Mouse (Mus musculus): Measurements from ENCODE around the gene Tent5b. TPM values are rescaled to one million over a fixed set of nuclear protein-coding genes. Genes with fewer than 3 reads are reported as not detected.

Gene Tent5b
- polyA plus RNA-seq, 1 experiment: 1.8 TPM

DNA sequence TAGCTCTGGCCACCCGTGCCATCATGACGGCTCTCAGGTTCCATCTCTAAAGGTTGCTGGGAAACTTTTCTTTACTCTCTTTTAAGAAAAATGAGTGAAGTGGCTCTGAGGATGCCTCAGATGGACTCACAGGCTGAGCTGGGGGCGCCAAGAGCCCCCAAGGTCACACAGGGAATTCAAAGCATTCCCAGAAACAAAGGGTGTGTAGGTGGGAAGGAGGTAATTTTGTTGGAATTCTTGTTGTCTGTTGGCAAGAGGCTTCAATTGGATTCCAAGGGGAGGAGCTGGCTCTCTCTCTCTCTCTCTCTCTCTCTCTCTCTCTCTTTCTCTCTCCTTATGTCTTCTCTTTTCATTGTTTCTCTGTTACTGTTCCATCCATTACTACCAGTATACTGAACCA lies 37.7 kb upstream of the Tent5b start:
- H3K4me1 ChIP-seq (ENCODE audit: control insufficient read depth, insufficient read depth, insufficient read length, low read length): peaks cover 18% of the 10 kb centered on the region
- WGBS: 89% methylated on average over 3 of the region's 3 CpGs
- no peaks in the 10 kb centered on the region for H3K27me3 ChIP-seq (ENCODE audit: control insufficient read depth, insufficient read depth, low read length)
- no peak overlapping the region for H3K4me3 ChIP-seq (ENCODE audit: low read depth, low read length)
- H3K27ac ChIP-seq (ENCODE audit: insufficient read depth, low read depth, low read length): no peak overlapping the region
- H3K36me3 ChIP-seq (ENCODE audit: control insufficient read depth, insufficient read depth, low read length): no peaks in the 10 kb centered on the region
- no peak for TF ChIP-seq CTCF (IDR thresholded peaks at IDR 0.05; ENCODE audit: extremely low read depth, insufficient read length, insufficient replicate concordance, low read depth, low read length)
- TF ChIP-seq POLR2A (IDR thresholded peaks at IDR 0.05; ENCODE audit: low read depth, low read length): no peak

DNA sequence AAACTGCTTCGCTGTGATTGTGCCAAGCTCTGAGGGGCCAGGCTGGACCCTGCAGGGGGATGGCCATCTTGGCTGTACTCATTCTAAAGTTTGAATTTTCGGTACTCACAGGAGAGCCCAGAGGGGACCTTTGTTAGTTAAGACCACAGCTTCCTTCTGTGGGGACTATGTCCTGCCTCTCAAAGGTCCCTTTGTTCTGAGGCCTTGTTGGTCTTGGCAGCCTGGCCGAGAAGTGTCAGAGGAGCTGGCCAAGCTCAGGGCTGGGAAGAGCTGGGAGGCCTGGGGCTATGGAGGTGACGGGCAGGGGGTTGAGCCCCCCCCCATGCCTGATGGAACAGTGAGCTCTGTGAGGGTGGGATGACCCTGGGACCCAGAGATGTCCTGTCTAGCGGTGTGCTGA lies 36.8 kb upstream of the Tent5b start:
- Histone ChIP-seq H3K27me3 (ENCODE audit: control insufficient read depth, insufficient read depth, low read length) (no peaks in the 10 kb centered on the region), H3K36me3 (ENCODE audit: control insufficient read depth, insufficient read depth, low read length) (no peaks in the 10 kb centered on the region), H3K4me1 (ENCODE audit: control insufficient read depth, insufficient read depth, insufficient read length, low read length) (peaks cover 18% of the 10 kb centered on the region), H3K4me3 (ENCODE audit: low read depth, low read length) (no peak overlapping the region), H3K27ac (ENCODE audit: insufficient read depth, low read depth, low read length) (no peak overlapping the region)
- WGBS: 56% methylated on average over 5 of the region's 5 CpGs
- TF ChIP-seq POLR2A (IDR thresholded peaks at IDR 0.05; ENCODE audit: low read depth, low read length) (no peak), CTCF (IDR thresholded peaks at IDR 0.05; ENCODE audit: extremely low read depth, insufficient read length, insufficient replicate concordance, low read depth, low read length) (no peak)

DNA sequence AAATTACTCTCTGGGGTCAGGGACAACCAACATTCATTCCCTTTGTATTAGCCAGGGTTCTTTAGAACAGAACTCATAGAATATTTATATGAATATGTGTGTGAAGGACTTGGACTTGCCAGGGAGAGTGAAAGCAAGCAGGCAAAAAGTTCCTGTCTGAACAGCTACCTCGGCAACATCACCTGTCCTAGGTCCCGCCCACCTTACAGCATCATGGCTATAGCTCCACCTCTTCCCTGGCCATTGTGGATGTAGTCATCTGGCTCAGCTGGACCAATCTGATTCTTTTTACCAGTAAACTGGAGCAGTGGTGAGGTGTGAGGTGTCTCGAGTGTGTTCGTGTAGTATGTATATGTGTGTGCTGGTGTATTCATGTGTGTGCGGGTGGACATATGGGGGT lies 34.2 kb upstream of the Tent5b start:
- Histone ChIP-seq H3K4me1 (ENCODE audit: control insufficient read depth, insufficient read depth, insufficient read length, low read length) (peaks cover 17% of the 10 kb centered on the region; the same call in 1 of the 2 replicates), H3K27me3 (ENCODE audit: control insufficient read depth, insufficient read depth, low read length) (no peaks in the 10 kb centered on the region), H3K36me3 (ENCODE audit: control insufficient read depth, insufficient read depth, low read length) (no peaks in the 10 kb centered on the region), H3K27ac (ENCODE audit: insufficient read depth, low read depth, low read length) (no peak overlapping the region), H3K4me3 (ENCODE audit: low read depth, low read length) (no peak overlapping the region)
- TF ChIP-seq CTCF (IDR thresholded peaks at IDR 0.05; ENCODE audit: extremely low read depth, insufficient read length, insufficient replicate concordance, low read depth, low read length) (no peak), POLR2A (IDR thresholded peaks at IDR 0.05; ENCODE audit: low read depth, low read length) (no peak)
- WGBS: 82% methylated on average over 5 of the region's 5 CpGs

DNA sequence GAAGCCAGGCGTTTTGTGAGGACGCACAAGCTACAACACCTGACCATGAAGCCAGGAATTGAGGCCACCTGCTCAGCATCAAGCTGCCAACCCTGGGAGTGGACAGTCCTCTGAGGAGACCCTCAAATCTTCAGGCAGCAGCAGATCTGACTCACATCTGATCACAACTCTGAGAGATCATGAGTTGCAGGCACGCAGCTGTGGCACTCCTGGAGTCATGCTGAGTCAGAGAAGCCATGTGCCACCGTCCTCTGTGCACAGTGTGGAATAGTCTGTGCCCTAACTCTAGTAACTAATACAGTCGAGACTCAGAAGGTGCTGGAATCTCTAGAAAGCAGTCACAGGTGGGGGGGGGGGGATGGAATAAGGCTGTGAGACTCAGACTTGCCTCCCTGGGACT lies 32.6 kb upstream of the Tent5b start:
- WGBS: 70% methylated on average over 5 of the region's 5 CpGs
- TF ChIP-seq POLR2A (IDR thresholded peaks at IDR 0.05; ENCODE audit: low read depth, low read length) (no peak), CTCF (IDR thresholded peaks at IDR 0.05; ENCODE audit: extremely low read depth, insufficient read length, insufficient replicate concordance, low read depth, low read length) (no peak)
- no peaks in the 10 kb centered on the region for H3K27me3 ChIP-seq (ENCODE audit: control insufficient read depth, insufficient read depth, low read length)
- no peaks in the 10 kb centered on the region for H3K36me3 ChIP-seq (ENCODE audit: control insufficient read depth, insufficient read depth, low read length)
- no peak overlapping the region for H3K27ac ChIP-seq (ENCODE audit: insufficient read depth, low read depth, low read length)
- H3K4me1 ChIP-seq (ENCODE audit: control insufficient read depth, insufficient read depth, insufficient read length, low read length): peaks cover 12% of the 10 kb centered on the region; the same call in 1 of the 2 replicates
- no peak overlapping the region for H3K4me3 ChIP-seq (ENCODE audit: low read depth, low read length)

DNA sequence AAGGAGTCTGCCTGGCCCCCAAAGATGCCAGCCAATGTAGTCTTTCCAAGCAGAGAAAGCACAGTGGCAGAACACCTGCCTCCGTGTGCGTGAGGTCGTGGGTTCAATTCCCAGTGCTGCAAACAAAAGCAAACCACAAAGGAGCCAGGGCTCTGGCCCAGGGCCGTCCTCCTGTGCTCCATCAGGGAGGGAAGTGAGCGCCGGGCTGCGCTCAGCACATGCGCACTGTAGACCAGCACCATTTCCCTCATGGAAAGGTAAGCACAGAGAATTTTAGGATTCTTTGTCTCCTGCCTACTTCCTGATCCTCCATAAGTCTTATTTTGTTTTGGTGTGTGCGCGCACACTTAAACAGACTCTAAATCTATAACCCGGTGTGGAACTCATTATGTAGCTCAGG lies 32.0 kb upstream of the Tent5b start:
- Histone ChIP-seq H3K27ac (ENCODE audit: insufficient read depth, low read depth, low read length) (no peak overlapping the region), H3K4me3 (ENCODE audit: low read depth, low read length) (no peak overlapping the region), H3K27me3 (ENCODE audit: control insufficient read depth, insufficient read depth, low read length) (no peaks in the 10 kb centered on the region), H3K36me3 (ENCODE audit: control insufficient read depth, insufficient read depth, low read length) (no peaks in the 10 kb centered on the region), H3K4me1 (ENCODE audit: control insufficient read depth, insufficient read depth, insufficient read length, low read length) (peaks cover 12% of the 10 kb centered on the region; the same call in 1 of the 2 replicates)
- WGBS: 88% methylated on average over 11 of the region's 11 CpGs
- TF ChIP-seq POLR2A (IDR thresholded peaks at IDR 0.05; ENCODE audit: low read depth, low read length) (no peak), CTCF (IDR thresholded peaks at IDR 0.05; ENCODE audit: extremely low read depth, insufficient read length, insufficient replicate concordance, low read depth, low read length) (no peak)

DNA sequence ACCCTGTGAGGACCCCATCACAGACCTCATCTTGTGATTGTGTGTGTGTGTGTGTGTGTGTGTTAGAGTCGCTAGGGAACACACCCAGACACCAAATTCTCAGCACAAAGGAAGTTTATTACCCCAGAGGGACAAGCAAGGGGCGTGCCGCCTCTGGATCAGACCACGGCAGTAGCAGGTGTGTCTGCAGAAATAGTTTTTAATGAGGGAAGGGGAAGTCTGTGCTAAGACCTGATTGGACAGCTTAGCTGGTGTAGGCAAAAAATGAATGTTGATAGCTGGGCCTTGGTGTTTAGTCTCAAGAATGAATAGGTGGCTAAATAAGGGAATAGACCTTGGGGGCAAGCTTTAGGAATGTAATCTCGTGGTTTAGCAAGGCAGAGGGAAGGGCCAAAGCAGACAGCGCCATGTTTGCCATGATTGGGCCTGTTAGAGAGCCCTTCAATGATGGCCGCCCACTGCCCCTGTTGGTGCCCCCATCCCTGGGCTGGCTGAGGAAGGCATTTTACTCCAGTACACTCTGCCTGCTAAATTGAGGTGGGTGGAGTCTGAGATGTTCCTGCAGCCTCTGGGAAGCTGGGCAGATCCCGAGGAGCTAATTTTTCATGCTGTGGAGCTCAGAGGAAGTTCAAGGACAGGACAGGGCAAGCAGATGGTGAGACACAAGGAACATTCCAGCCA lies 31.1 kb upstream of the Tent5b start:
- TF ChIP-seq CTCF (IDR thresholded peaks at IDR 0.05; ENCODE audit: extremely low read depth, insufficient read length, insufficient replicate concordance, low read depth, low read length): no peak
- TF ChIP-seq POLR2A (IDR thresholded peaks at IDR 0.05; ENCODE audit: low read depth, low read length): no peak
- H3K4me1 ChIP-seq (ENCODE audit: control insufficient read depth, insufficient read depth, insufficient read length, low read length): peaks cover 9% of the 10 kb centered on the region; the same call in 1 of the 2 replicates
- H3K27me3 ChIP-seq (ENCODE audit: control insufficient read depth, insufficient read depth, low read length): no peaks in the 10 kb centered on the region
- WGBS: 34% methylated on average over 8 of the region's 8 CpGs
- no peak overlapping the region for H3K4me3 ChIP-seq (ENCODE audit: low read depth, low read length)
- H3K36me3 ChIP-seq (ENCODE audit: control insufficient read depth, insufficient read depth, low read length): no peaks in the 10 kb centered on the region
- H3K27ac ChIP-seq (ENCODE audit: insufficient read depth, low read depth, low read length): no peak overlapping the region

DNA sequence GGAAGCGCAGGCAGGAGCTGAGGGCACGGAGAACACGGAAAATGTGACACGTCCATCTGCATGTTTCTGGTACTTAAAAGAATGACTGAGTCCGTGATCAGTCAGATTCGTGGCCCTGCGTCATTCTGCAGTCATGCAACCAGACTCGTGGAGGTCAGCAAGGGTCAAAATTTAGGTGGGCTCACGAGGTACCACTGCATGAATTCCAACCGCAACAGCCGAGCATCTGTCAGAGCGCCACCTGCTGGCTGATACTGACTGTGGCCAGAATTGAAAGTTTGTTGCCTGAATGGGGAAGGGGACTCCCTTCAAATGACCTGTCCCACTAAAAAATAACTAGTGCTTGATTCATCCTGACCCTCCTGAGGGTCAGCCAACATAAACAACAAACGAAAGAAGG lies 30.2 kb upstream of the Tent5b start:
- 18% methylated on average over 13 of the region's 13 CpGs for WGBS
- H3K27ac ChIP-seq (ENCODE audit: insufficient read depth, low read depth, low read length): no peak overlapping the region
- TF ChIP-seq CTCF (IDR thresholded peaks at IDR 0.05; ENCODE audit: extremely low read depth, insufficient read length, insufficient replicate concordance, low read depth, low read length): peak; percentile 96; the same call in 1 of the 2 replicates
- no peak for TF ChIP-seq POLR2A (IDR thresholded peaks at IDR 0.05; ENCODE audit: low read depth, low read length)

More for the DNA sequence above, 30.2 kb upstream of the Tent5b start:
- H3K4me3 ChIP-seq (ENCODE audit: low read depth, low read length): peak overlapping the region; percentile 18; the same call in 1 of the 2 replicates
- no peaks in the 10 kb centered on the region for H3K27me3 ChIP-seq (ENCODE audit: control insufficient read depth, insufficient read depth, low read length)
- H3K4me1 ChIP-seq (ENCODE audit: control insufficient read depth, insufficient read depth, insufficient read length, low read length): peaks cover 9% of the 10 kb centered on the region; the same call in 1 of the 2 replicates
- no peaks in the 10 kb centered on the region for H3K36me3 ChIP-seq (ENCODE audit: control insufficient read depth, insufficient read depth, low read length)

All from small intestine, adult 2 months (tissue).